Mouse (Mus musculus): ENCODE results near the gene Ccnh.

DNA sequence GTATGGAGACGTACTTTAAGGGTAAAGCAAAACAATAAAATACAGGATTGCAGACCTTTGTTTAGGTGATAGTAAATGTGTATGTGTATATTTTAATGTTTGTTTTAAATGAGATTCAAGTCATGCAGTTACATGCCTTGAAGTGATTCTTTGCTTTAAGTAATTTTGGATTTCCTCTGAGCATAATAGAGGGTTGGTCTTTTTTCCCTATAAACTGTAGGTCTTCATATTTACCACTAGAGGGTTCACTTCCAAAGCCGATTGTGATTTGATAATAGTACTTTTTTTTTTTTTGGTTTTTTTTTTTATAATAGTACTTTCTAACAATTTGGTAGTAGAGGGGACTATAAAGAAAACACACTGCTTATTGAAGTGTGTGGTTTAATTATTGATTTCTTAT is 18.3 kb downstream of the Ccnh start:
- TF ChIP-seq CTCF (conservative IDR thresholded peaks at IDR 0.05 in 1 of 2, IDR thresholded peaks at IDR 0.05 in 1 of 2; ENCODE audit: low read depth in 2 of 2, low read length in 2 of 2) (peak in 1 of 2 experiments; percentile 54; a peak in 2 of 4 replicates), MAFK (IDR thresholded peaks at IDR 0.05; ENCODE audit: insufficient replicate concordance, low read length) (no peak)
